Mouse (Mus musculus): ENCODE measurements around the gene Prps1l3.
"Not testable (repeated sequence)": the region's sequence is repeated elsewhere in the genome, so short reads cannot be mapped to it uniquely, and the experiment has no call there.

Gene Prps1l3

GRCm38 (mm10) chr12:57230192-57230706, at the start of gene Prps1l3, which contains the start of gene Mipol1:
Gene Prps1l3 (plus strand): TSS chr12:57230412.
Gene Mipol1 (plus strand): TSS chr12:57230427.
- in situ Hi-C loops (cut with MboI; ENCODE audit: low pct_unique_long_range_greater_than_20kb in 1 of 2, low sequenced_read_pairs in 2 of 2, unreplicated experiment in 1 of 2), result loop anchor here in 1 of 2 experiments (25.0 kb wide), 1 partner anchor 307 kb away; the partner anchor contains the start of gene Foxa1

GRCm38 (mm10) chr12:57184401-57185147, 45.6 kb upstream of the Prps1l3 start:
- in situ Hi-C loops (cut with MboI; ENCODE audit: low pct_unique_long_range_greater_than_20kb in 1 of 2, low sequenced_read_pairs in 2 of 2, unreplicated experiment in 1 of 2), result loop anchor here in 1 of 2 experiments (5.0 kb wide), 1 partner anchor 502 kb away; no protein-coding TSS in a partner anchor

GRCm38 (mm10) chr12:57185475-57185874, 44.7 kb upstream of the Prps1l3 start:
- in situ Hi-C loops (cut with MboI; ENCODE audit: low pct_unique_long_range_greater_than_20kb in 1 of 2, low sequenced_read_pairs in 2 of 2, unreplicated experiment in 1 of 2), result loop anchor here in 1 of 2 experiments (5.0 kb wide), 1 partner anchor 503 kb away; no protein-coding TSS in a partner anchor

GRCm38 (mm10) chr12:57186126-57186525, 44.1 kb upstream of the Prps1l3 start:
- in situ Hi-C loops (cut with MboI; ENCODE audit: low pct_unique_long_range_greater_than_20kb in 1 of 2, low sequenced_read_pairs in 2 of 2, unreplicated experiment in 1 of 2), result loop anchor here in 1 of 2 experiments (5.0 kb wide), 1 partner anchor 504 kb away; no protein-coding TSS in a partner anchor

- in situ Hi-C loops (cut with MboI; ENCODE audit: low pct_unique_long_range_greater_than_20kb in 1 of 2, low sequenced_read_pairs in 2 of 2, unreplicated experiment in 1 of 2), result loop anchor here in 1 of 2 experiments (5.0 kb wide), 1 partner anchor 505 kb away; no protein-coding TSS in a partner anchor
These were observed 43.2 kb upstream of the Prps1l3 start for GRCm38 (mm10) chr12:57187032-57187431.

- in situ Hi-C loops (cut with MboI; ENCODE audit: low pct_unique_long_range_greater_than_20kb in 1 of 2, low sequenced_read_pairs in 2 of 2, unreplicated experiment in 1 of 2), result loop anchor here in 1 of 2 experiments (10.0 kb wide), 1 partner anchor 510 kb away; no protein-coding TSS in a partner anchor
These were observed 35.6 kb upstream of the Prps1l3 start for GRCm38 (mm10) chr12:57194609-57195008.

GRCm38 (mm10) chr12:57196286-57196607, 34.0 kb upstream of the Prps1l3 start:
- in situ Hi-C loops (cut with MboI; ENCODE audit: low pct_unique_long_range_greater_than_20kb in 1 of 2, low sequenced_read_pairs in 2 of 2, unreplicated experiment in 1 of 2), result loop anchor here in 1 of 2 experiments (10.0 kb wide), 1 partner anchor 511 kb away; no protein-coding TSS in a partner anchor

- in situ Hi-C loops (cut with MboI; ENCODE audit: low pct_unique_long_range_greater_than_20kb in 1 of 2, low sequenced_read_pairs in 2 of 2, unreplicated experiment in 1 of 2), result loop anchor here in 1 of 2 experiments (10.0 kb wide), 1 partner anchor 512 kb away; no protein-coding TSS in a partner anchor
These were observed 33.4 kb upstream of the Prps1l3 start for GRCm38 (mm10) chr12:57196608-57197362.

GRCm38 (mm10) chr12:57197363-57198026, 32.7 kb upstream of the Prps1l3 start, which contains the start of gene Slc25a21:
Gene Slc25a21 (minus strand): TSS chr12:57197472.
- in situ Hi-C loops (cut with MboI; ENCODE audit: low pct_unique_long_range_greater_than_20kb in 1 of 2, low sequenced_read_pairs in 2 of 2, unreplicated experiment in 1 of 2), result loop anchor here in 1 of 2 experiments (10.0 kb wide), 1 partner anchor 513 kb away; no protein-coding TSS in a partner anchor

- in situ Hi-C loops (cut with MboI; ENCODE audit: low pct_unique_long_range_greater_than_20kb in 1 of 2, low sequenced_read_pairs in 2 of 2, unreplicated experiment in 1 of 2), result loop anchor here in 1 of 2 experiments (10.0 kb wide), 1 partner anchor 513 kb away; no protein-coding TSS in a partner anchor
These were observed 31.9 kb upstream of the Prps1l3 start for GRCm38 (mm10) chr12:57198269-57198668.

- in situ Hi-C loops (cut with MboI; ENCODE audit: low pct_unique_long_range_greater_than_20kb in 1 of 2, low sequenced_read_pairs in 2 of 2, unreplicated experiment in 1 of 2), result loop anchor here in 1 of 2 experiments (10.0 kb wide), 1 partner anchor 515 kb away; no protein-coding TSS in a partner anchor
These were observed 30.8 kb upstream of the Prps1l3 start for GRCm38 (mm10) chr12:57199427-57199826.

- in situ Hi-C loops (cut with MboI; ENCODE audit: low pct_unique_long_range_greater_than_20kb in 1 of 2, low sequenced_read_pairs in 2 of 2, unreplicated experiment in 1 of 2), result no loop called here
These were observed 28.3 kb upstream of the Prps1l3 start for GRCm38 (mm10) chr12:57201901-57202300.

GRCm38 (mm10) chr12:57204276-57204851, 25.8 kb upstream of the Prps1l3 start:
- in situ Hi-C loops (cut with MboI; ENCODE audit: low pct_unique_long_range_greater_than_20kb in 1 of 2, low sequenced_read_pairs in 2 of 2, unreplicated experiment in 1 of 2), result no loop called here

GRCm38 (mm10) chr12:57211353-57212311, 18.6 kb upstream of the Prps1l3 start:
- in situ Hi-C loops (cut with MboI; ENCODE audit: low pct_unique_long_range_greater_than_20kb in 1 of 2, low sequenced_read_pairs in 2 of 2, unreplicated experiment in 1 of 2), result no loop called here

GRCm38 (mm10) chr12:57212463-57212862, 17.7 kb upstream of the Prps1l3 start:
- in situ Hi-C loops (cut with MboI; ENCODE audit: low pct_unique_long_range_greater_than_20kb in 1 of 2, low sequenced_read_pairs in 2 of 2, unreplicated experiment in 1 of 2), result not testable (repeated sequence)

GRCm38 (mm10) chr12:57226411-57226810, 3.8 kb upstream of the Prps1l3 start:
- in situ Hi-C loops (cut with MboI; ENCODE audit: low pct_unique_long_range_greater_than_20kb in 1 of 2, low sequenced_read_pairs in 2 of 2, unreplicated experiment in 1 of 2), result loop anchor here in 1 of 2 experiments (25.0 kb wide), 1 partner anchor 311 kb away; the partner anchor contains the start of gene Foxa1
